In genomic region chr4:18170862-18171261, GRCm38 (mm10) we compare ENCODE assay signal across 23 mouse cellular contexts.
DNase-seq lines count a peak whose midpoint lies in the region; ATAC-seq and TF ChIP-seq lines count a peak whose summit lies in the region.
"Had no signal": no experiment of that assay in that cellular context is flagged by ENCODE, and none has a peak within 500 bp of the region (broad histone marks: within the 10 kb centered on the region; RNA-seq: fewer than 3 reads in every experiment).

No protein-coding gene starts in this region.

- no peaks in the 10 kb centered on the region for H3K4me1 ChIP-seq in forebrain, postnatal 0 days (ENCODE audit: insufficient read depth)
- no peaks in the 10 kb centered on the region for H3K4me1 ChIP-seq in forebrain, embryonic 13.5 days
- no peaks in the 10 kb centered on the region for H3K4me1 ChIP-seq in limb, embryonic 14.5 days (ENCODE audit: control insufficient read depth, insufficient read depth, low read length)
- no peaks in the 10 kb centered on the region for H3K4me1 ChIP-seq in limb, embryonic 10.5 days
- H3K4me1 ChIP-seq: embryonic facial prominence, embryonic 12.5 days; forebrain, embryonic 12.5 days; heart, embryonic 15.5 days; hindbrain, embryonic 13.5 days had no signal

- no peak overlapping the region for H3K27ac ChIP-seq in forebrain, postnatal 0 days (ENCODE audit: low read depth, low read length)
- no peak overlapping the region for H3K27ac ChIP-seq in forebrain, embryonic 13.5 days
- H3K27ac ChIP-seq in limb, embryonic 14.5 days (replicated peaks; ENCODE audit: low read depth, low read length) = 0 out of 2 replicates have a peak overlapping the region, but pooled peaks have one; percentile 9
- H3K27ac ChIP-seq in limb, embryonic 10.5 days = no peak overlapping the region
- H3K27ac ChIP-seq: embryonic facial prominence, embryonic 12.5 days; forebrain, embryonic 12.5 days; heart, embryonic 15.5 days; hindbrain, embryonic 13.5 days had no signal

- no peaks in the 10 kb centered on the region for H3K36me3 ChIP-seq in forebrain, postnatal 0 days (ENCODE audit: insufficient read depth)
- H3K36me3 ChIP-seq in forebrain, embryonic 13.5 days (ENCODE audit: poor library complexity, severe bottlenecking) = no peaks in the 10 kb centered on the region
- H3K36me3 ChIP-seq in limb, embryonic 14.5 days (ENCODE audit: control insufficient read depth, insufficient read depth, low read length) = no peaks in the 10 kb centered on the region
- no peaks in the 10 kb centered on the region for H3K36me3 ChIP-seq in limb, embryonic 10.5 days
- H3K36me3 ChIP-seq: embryonic facial prominence, embryonic 12.5 days; forebrain, embryonic 12.5 days; G1E; heart, embryonic 15.5 days; hindbrain, embryonic 13.5 days had no signal

- no peaks in the 10 kb centered on the region for H3K27me3 ChIP-seq in forebrain, postnatal 0 days (ENCODE audit: insufficient read depth, low read length)
- H3K27me3 ChIP-seq in forebrain, embryonic 13.5 days = no peaks in the 10 kb centered on the region
- H3K27me3 ChIP-seq in limb, embryonic 14.5 days (ENCODE audit: control insufficient read depth, insufficient read depth, low read length) = no peaks in the 10 kb centered on the region
- H3K27me3 ChIP-seq in limb, embryonic 10.5 days (ENCODE audit: low read depth, poor library complexity, severe bottlenecking) = no peaks in the 10 kb centered on the region
- H3K27me3 ChIP-seq: embryonic facial prominence, embryonic 12.5 days; forebrain, embryonic 12.5 days; heart, embryonic 15.5 days; hindbrain, embryonic 13.5 days had no signal

- H3K4me3 ChIP-seq in forebrain, postnatal 0 days (ENCODE audit: low read depth, low read length) = no peak overlapping the region
- no peak overlapping the region for H3K4me3 ChIP-seq in forebrain, embryonic 13.5 days
- H3K4me3 ChIP-seq in limb, embryonic 14.5 days (replicated peaks; ENCODE audit: low read length) = no peak overlapping the region
- no peak overlapping the region for H3K4me3 ChIP-seq in limb, embryonic 10.5 days
- H3K4me3 ChIP-seq: embryonic facial prominence, embryonic 12.5 days; forebrain, embryonic 12.5 days; heart, embryonic 15.5 days; hindbrain, embryonic 13.5 days had no signal

- TF ChIP-seq POLR2A in limb, embryonic 14.5 days (IDR thresholded peaks at IDR 0.05; ENCODE audit: borderline replicate concordance, extremely low read depth, insufficient read depth, insufficient read length) = no peak

- H3K4me2 ChIP-seq in forebrain, postnatal 0 days (ENCODE audit: low read depth) = no peak overlapping the region
- no peak overlapping the region for H3K4me2 ChIP-seq in forebrain, embryonic 13.5 days
- H3K4me2 ChIP-seq in limb, embryonic 14.5 days (replicated peaks; ENCODE audit: low read depth, low read length, severe bottlenecking) = no peak overlapping the region
- H3K4me2 ChIP-seq: embryonic facial prominence, embryonic 12.5 days; forebrain, embryonic 12.5 days; heart, embryonic 11.5 days; heart, embryonic 15.5 days; hindbrain, embryonic 13.5 days had no signal

- 0 out of 2 replicates have a peak, but pooled peaks have one; percentile 23 for ATAC-seq in forebrain, postnatal 0 days
- no peak for ATAC-seq in forebrain, embryonic 13.5 days
- no peak for ATAC-seq in limb, embryonic 14.5 days (ENCODE audit: low FRiP score, low read depth)
- ATAC-seq: CD4-positive, CD25-positive, alpha-beta regulatory T cell, adult 4 months; intestine, embryonic 16.5 days had no signal

- WGBS in forebrain, postnatal 0 days = 67% methylated on average over 2 of the region's 2 CpGs
- WGBS in forebrain, embryonic 13.5 days = 84% methylated on average over 2 of the region's 2 CpGs
- WGBS in limb, embryonic 14.5 days = 79% methylated on average over 2 of the region's 2 CpGs
- WGBS in limb, embryonic 10.5 days = 84% methylated on average over 2 of the region's 2 CpGs

- no peak overlapping the region for H3K9ac ChIP-seq in forebrain, postnatal 0 days
- H3K9ac ChIP-seq in forebrain, embryonic 13.5 days = no peak overlapping the region
- no peak overlapping the region for H3K9ac ChIP-seq in limb, embryonic 14.5 days (ENCODE audit: low read depth, low read length, severe bottlenecking)
- H3K9ac ChIP-seq: embryonic facial prominence, embryonic 12.5 days; forebrain, embryonic 12.5 days; heart, embryonic 15.5 days; hindbrain, embryonic 13.5 days had no signal

- no peaks in the 10 kb centered on the region for H3K9me3 ChIP-seq in forebrain, postnatal 0 days (ENCODE audit: low read length)
- H3K9me3 ChIP-seq in forebrain, embryonic 13.5 days (replicated peaks) = no peaks in the 10 kb centered on the region
- no peaks in the 10 kb centered on the region for H3K9me3 ChIP-seq in limb, embryonic 14.5 days (ENCODE audit: control insufficient read depth, low read length)
- H3K9me3 ChIP-seq in limb, embryonic 10.5 days (replicated peaks) = no peaks in the 10 kb centered on the region
- H3K9me3 ChIP-seq: embryonic facial prominence, embryonic 12.5 days; forebrain, embryonic 12.5 days; G1E; heart, embryonic 15.5 days; hindbrain, embryonic 13.5 days had no signal

- peak; percentile 24 to 39 for DNase-seq in cerebellum, postnatal 10 days
- DNase-seq in cerebellum, adult 8-10 months = no peak
- DNase-seq in forebrain, postnatal 0 days = peak; percentile 13
- no peak for DNase-seq in limb, embryonic 14.5 days (ENCODE audit: low spot score)
- no peak for DNase-seq in limb, embryonic 10.5 days (ENCODE audit: low spot score)
- DNase-seq in neural tube, embryonic 10.5 days (ENCODE audit: extremely low spot score, low spot score) = no peak
- DNase-seq: adrenal gland, postnatal 14 days; B cell, adult 2 months; cerebellum, adult 9-10 months; embryo, embryonic 11 days; gastrocnemius, postnatal 10 days; heart, adult 18-20 months; heart, postnatal 14 days; kidney, adult 2 months had no signal

- no peak for TF ChIP-seq CTCF in forebrain, postnatal 0 days (IDR thresholded peaks at IDR 0.05; ENCODE audit: low read depth)

Comparison
In these comparisons a context has a peak if more than half of its experiments do, and no peak if none do; other contexts are left out.
1. DNase-seq: peak in cerebellum, postnatal 10 days (2 of 2) and forebrain, postnatal 0 days (single experiment); none in cerebellum, adult 8-10 months (single experiment), limb, embryonic 14.5 days (single experiment), limb, embryonic 10.5 days (single experiment) and neural tube, embryonic 10.5 days (single experiment).